Mouse (Mus musculus) spleen, adult 18-20 months (tissue): ENCODE measurements around the gene Mrps34.

Source experiments
- DNase-seq, 2 experiments: peaks; one replicate each; pipeline ENCODE4 v3.0.0; 2022; ENCODE audit warnings: mixed read lengths in 2 of 2

Gene Mrps34

DNA sequence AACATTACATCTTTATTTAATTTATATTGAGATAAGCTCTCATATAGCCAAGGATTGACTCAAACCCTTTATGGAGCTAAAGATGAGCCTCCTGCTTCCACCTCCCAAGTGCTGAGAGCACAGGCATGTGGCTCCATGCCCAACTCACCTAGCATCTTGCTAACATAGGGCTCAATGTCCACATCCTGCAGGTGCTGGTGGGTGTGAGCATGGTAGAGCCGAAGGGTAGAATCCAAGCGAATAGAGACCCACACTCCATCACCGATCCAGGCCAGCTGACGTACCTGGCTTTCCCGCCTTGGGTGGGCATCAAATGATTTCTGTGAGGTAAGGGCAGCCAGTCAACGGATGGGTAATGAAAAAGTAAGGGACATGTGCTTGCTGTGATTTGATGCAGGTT lies 5.1 kb downstream of the Mrps34 start:
- no peak for DNase-seq

DNA sequence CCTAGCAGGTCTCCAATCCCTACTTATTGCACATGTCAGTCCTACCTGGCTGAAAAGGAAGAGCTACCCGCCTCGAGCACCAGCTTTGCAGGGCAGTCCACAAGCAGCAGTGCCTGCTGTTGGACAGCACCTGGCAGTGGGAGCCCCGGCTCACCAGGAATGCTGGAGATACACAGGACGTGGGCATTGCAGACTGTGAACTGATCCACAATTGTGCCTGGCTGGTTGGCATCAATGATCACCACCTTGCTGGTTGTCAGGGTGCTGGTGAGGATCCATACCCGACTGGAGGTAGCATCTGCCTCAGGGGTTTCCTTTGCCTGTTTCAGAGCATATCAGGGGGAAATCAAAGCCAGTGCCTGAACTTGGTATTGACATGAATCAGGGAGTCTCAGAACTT lies 7.2 kb downstream of the Mrps34 start:
- no peak for DNase-seq

DNA sequence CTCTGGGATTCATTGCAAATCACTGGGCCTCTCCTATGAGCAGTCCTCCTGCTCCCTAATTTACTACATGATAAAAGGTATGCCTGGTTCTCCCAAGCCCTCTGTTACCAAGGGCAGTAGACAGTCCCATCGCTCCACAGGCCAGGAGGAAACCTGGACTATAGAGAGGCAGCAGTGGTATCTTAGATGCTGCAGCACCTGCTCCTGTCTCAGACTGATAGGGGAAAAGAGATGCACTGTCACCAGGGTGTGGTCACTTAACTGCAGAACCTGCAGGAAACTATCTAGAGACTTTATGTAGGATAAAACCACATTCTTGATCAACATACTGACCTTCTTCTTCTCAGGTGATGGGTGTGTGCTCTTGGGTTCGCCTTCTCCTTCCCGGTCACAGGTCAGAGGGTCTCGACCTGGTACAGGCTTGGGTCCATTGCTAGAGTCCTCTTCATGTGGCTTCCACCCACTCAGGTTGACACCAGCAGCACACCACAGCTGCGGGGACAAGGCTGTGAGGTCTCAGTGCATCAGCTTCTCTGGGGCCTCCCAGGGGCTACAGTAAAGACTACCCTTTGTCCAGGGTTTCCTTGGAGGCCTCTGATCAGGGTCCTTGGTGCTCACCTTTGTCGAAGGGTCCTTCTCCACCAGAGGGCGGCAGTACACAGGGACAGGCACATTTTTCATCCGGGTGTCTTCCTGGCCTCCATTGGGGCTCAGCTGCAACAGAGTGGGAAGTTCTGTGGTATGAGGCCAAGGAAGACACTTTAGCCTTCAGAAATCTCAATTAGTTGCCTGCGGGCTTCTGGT lies 8.0 kb downstream of the Mrps34 start:
- DNase-seq = peak in 1 of 2 experiments; percentile 49

DNA sequence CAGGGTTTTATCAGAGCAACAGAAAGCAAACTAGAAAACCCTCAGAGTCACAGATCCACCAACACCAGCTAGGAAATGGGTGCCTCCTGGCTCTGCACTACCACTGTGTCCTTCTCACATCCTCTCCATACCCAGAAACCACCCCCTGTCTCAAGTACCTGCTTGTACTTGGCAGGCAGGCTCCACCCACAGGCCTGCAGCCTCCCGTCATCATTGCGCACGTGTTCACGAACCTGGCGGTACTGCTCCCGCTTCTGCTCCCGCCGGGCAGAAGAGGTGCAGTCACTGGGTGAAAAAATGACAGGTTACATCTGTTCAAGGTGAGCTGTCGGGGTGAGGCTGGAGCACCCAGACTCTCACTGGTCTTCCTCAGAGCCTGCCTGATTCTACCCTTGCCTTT lies 8.9 kb downstream of the Mrps34 start:
- no peak for DNase-seq

DNA sequence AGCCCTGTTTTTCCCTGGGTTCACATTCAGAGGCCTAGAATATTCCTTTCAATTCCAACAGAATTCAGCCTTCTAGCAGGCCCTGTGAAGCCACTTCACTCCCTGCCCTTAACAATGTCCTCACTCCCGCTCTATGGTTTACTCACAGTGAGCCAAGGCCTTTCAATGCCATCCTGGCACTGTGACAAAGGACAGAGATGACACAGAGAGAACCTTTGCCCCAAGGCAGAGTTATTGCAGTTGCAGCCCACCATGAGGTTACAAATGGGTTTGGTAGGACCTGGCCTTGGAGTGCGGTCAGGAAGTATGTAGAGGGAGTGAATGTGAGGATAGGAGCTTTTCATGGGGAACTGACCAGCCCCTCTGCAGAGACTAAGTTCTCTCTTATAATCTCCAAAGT lies 12.7 kb downstream of the Mrps34 start:
- no peak for DNase-seq

DNA sequence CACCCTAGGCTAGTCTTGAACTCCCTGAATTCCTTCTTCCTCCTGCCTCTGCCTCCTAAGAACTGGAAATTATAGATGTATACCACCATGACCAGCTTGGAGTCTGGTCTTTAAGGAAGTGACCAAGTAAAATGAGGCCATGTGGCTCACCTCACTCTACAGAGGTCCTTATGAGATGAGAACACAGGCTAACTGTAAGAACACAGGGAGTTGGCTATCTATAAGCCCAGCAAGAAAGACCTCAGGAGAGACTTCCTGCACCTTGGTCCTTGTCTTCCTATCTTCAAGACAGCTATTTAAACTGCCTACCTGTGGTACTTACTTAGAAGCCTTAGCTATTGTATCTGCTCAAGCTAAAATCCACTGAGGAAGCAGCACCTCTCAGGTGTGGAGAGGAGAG lies 19.1 kb downstream of the Mrps34 start:
- no peak for DNase-seq

DNA sequence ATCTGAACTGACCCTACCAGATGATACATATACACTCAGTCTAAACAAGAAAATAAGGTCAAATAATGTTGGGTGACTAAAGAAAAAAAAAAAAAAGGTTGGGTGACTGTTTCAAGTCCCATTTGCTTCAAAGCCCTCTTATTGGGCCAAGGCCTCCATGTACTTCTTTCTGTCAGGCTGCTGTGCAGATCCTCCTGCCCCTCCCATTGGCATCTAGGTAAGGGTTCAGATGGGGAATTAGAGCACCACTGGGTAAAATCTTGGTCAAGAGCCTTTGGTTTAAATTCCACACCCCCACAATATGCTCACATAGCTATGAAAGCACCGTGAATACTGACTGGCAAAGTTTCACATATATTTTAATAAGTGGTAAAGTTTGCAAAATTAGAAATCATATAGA lies 28.3 kb downstream of the Mrps34 start:
- no peak for DNase-seq

DNA sequence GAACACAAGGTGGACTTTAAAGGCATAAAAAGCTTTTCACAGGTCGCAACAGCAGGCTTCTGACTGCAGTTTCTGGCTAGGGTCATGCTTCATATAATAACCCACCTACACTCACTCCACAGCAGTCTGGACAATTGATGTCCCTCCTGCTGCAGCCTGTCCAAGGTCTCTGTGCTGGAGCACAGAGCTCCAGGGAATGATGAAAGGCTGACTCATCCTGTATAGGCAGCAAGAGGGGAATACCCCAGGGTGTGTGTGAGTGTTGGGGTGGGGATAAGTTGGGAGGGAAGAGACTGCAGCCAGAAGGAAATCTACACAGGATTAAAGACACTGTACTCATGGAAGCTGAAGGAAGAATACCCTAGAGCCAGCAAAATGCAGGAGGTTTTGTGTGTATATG lies 34.6 kb downstream of the Mrps34 start:
- DNase-seq = no peak

DNA sequence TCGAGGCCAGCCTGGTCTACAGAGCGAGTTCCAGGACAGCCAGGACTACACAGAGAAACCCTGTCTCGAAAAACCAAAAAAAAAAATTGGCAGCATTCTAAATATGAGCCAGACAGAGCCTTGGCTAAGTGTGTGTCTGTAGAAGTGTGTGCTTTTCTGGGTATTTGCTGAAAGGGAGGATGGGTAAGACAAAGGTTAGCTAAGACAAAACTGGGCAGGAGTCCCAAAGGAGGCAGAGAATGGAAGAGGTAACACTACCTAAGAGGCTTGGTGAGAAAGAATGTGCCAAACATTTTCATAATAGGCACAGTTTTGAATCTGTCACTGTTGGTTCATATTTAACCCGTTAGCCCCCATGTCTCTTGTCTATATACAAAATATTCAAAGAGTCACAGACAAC lies 37.5 kb downstream of the Mrps34 start:
- no peak for DNase-seq

DNA sequence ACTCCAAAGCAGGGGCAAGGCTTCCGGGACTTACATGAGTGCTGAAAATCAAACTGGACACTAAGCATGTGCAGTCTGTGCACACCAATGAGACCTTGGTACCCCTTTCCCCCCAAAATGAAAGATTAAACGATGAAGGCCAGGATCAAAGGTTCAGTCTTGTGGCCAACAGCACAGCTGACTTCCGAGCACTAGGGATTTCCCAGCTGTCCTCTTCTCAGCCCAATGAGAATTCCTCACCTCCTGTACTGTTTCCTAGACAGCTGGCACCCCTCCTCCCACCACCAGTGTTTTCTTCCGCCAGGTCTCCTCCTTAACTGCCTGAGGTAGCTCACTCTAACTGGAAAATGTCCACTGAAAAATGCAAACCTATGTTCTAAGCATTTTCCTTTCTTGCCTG lies 38.2 kb downstream of the Mrps34 start:
- DNase-seq = no peak

DNA sequence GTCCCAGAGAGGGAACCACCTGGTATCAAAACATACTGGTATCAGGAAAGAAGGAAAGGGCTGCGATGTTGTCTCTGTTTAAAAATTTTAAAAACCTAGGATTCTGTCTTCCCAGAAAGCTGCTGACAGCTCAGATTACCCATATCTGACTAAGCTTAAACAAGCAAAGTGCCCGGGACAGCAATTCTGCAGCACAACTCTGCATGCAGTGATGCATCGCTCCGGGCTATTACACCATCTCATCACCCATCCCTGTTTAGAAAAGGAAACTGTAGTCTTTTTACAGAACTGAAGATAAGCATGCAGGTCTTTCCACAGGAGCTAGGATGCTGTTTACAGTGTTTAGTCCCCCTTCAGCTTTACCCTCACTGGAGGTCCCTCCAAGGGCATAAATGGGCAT lies 40.0 kb downstream of the Mrps34 start:
- no peak for DNase-seq

DNA sequence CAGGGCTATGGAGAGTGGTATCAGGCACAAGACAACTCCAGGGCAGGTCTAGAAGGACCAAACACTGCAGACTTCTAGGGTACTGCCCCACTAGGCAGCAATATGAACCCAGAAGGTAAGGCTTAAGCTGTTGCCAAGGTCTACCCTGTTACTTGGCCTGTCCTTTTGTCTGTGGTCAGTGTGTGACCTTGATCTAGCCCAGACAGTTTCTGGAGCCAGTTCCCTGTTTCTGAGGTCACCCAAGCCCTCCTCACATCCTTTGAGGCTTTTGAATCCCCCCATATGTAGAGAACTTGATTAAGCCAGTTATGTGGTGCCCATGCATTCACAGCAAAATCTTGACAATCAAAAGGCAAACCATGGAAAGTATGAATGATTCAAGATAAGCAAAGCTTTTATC lies 40.8 kb downstream of the Mrps34 start:
- no peak for DNase-seq

DNA sequence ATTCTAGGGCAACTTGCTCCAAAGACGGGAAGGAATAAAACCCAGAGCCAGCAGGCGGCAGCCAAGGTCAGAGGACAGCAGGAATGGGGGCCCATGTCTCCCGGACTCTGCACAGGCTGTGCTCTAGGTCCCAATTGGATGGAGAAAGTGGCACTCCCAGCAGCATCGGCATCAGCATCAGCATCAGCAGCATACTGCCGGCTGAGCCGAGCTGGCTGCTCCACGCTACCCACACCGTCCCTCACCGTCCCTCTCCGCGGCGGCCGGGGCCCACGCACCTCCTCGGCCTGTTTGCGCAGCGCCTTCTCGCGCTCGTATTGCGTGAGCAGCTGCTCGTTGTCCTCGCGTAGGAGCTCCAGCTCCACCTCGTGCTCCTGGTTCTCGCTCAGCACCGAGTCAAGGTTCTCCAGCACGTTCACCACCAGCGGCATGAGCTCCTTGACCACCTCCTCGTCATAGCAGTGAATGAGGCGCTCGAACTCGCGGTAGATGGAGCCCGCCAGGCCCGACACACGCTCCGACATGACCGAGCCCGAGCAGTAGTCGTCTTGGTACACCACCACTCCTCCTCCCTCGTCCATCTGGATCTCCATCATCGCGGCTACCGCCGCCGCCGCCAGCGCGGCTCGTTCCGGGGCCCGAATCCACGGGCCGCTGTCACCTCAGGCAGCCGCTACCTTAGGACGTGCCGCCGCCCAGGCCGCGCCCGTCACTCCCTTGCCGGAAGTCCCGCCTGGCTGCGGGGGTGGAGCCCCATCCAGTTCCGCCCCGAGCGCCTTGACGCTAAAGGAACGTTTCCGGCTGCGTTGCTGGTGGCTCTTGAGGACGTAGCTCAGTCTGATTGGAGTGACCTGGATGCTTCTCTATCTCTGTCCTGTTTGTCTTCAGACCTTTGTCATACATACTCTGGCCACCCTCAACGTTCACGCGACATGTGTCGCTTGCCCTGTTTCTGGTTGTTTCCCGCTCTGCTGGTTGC lies 41.6 kb downstream of the Mrps34 start, which contains the start of gene Mapk8ip3:
TSS of gene Mapk8ip3 (minus strand) at position 719 of the 979 bp plus-strand sequence.
- peak; percentile 88 to 96 for DNase-seq

DNA sequence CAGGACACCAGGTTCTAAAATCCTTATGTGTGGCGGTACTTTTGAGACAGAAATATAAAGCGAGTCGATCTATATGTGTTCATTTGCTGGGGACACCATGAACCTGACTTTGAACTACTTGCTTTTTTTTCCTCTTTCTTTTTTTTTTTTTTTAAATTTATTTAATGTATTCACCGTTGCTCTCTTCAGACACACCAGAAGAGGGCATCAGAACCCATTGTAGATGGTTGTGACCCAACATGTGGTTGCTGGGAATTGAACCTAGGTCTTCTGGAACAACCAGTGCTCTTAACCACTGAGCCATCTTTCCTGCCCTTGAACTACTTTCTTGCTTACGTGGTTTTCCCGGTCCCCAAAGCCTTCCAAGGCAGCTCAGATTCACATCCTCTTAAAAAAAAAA lies 42.4 kb downstream of the Mrps34 start:
- DNase-seq = no peak

DNA sequence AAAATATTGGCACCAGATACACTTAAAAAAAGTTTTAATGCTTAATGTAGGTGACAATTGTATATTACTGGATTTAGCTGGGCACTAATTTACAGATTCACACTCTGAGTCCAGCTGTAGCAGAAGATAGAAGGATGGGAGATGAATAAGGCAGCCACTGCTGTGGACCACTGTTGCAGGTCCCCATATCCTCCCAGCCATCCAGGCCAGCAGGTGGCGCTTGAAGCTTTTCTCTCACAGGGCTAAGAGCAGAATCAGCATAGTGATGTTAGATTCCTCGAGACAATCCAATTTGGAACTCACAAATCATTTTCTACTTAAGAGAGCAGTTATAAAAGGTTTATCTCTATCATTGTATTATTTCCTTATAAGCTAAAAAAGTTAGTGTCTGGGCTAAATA lies 47.5 kb downstream of the Mrps34 start:
- DNase-seq = peak; percentile 33 to 55

DNA sequence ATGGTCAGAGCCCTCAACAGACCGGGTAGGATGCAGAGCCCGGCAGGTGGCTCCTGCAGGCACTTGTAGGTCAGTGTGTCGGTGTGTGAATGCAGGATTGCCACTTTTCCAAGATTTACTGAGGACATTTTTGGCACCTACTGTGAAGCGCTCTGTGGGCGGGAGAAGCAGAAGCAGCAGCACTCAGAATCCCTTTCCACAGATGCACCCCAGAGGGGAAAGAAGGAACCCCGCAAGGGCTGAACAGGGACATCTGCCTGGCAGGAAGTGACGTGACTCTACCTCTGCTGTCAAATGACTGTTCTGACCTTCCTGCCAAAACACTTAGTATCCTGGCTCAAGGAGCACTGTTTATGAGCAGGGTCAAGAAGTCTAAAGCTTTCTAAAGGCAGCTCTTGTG lies 48.1 kb downstream of the Mrps34 start:
- DNase-seq = peak; percentile 7 to 8

DNA sequence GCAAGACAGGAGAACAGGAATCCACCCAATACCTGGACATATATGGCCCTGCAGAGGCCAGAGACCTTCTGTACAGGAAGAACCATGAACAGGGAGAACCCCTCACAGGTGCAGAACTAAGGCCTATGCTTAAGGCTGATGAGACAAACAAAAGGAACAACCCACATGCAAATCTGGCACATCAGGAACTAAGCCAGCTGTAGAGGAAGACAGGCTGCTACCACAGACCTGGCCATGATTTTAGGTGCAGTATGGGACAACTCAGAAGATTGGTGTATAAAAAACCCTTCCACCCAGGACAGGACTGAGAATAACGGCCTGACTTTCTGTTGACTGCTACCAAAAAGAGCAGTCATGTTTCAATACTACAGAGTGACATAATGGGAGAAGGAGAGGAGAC lies 48.7 kb downstream of the Mrps34 start:
- peak in 1 of 2 experiments; percentile 12 for DNase-seq
